18 mouse cellular contexts compared by ENCODE assay signal in the genomic region with DNA sequence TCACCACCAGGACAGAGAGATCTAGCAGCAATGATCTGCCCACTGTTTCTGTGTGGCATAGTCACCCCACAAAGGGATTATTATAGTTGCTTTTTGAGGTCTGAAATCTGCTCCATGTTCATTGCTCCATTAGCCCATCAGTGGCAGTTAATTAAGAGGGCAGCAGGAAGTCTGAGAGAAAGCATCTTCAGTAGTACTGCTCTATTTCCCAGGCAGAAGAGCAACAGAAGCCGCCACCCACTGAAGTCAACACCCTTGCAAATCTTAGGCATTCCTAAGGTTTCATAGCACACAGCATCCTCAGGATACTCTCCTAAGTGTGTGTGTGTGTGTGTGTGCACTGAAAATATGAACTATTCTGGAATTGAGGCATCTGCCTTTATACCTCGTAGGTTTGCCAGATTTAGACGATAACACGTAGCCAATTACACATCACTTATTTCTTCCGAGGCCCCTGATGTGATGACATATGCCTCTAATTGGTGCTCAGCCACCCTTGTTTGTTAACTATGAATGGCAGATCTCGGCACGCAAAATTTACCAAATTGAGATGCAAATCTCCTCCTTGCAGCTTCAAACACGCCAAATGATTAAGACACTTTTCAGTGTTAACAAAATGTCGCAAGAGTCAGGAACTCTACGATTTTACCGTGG.
DNase-seq lines count a peak whose midpoint lies in the region; ATAC-seq and TF ChIP-seq lines count a peak whose summit lies in the region.
"Had no signal": no experiment of that assay in that cellular context is flagged by ENCODE, and none has a peak within 500 bp of the region (broad histone marks: within the 10 kb centered on the region; RNA-seq: fewer than 3 reads in every experiment).

No protein-coding gene starts in this region.

- peak overlapping the region; percentile 33 for H3K4me2 ChIP-seq in midbrain, embryonic 13.5 days (replicated peaks)
- H3K4me2 ChIP-seq in forebrain, postnatal 0 days (ENCODE audit: low read depth) = peak overlapping the region; percentile 47
- H3K4me2 ChIP-seq in neural tube, embryonic 15.5 days = peak overlapping the region; percentile 45
- H3K4me2 ChIP-seq: heart, embryonic 12.5 days; limb, embryonic 12.5 days; liver, embryonic 15.5 days had no signal

- no peak for TF ChIP-seq CTCF in forebrain, postnatal 0 days (IDR thresholded peaks at IDR 0.05; ENCODE audit: low read depth)

- H3K9ac ChIP-seq in midbrain, embryonic 13.5 days (replicated peaks) = no peak overlapping the region
- peak overlapping the region; percentile 41 for H3K9ac ChIP-seq in forebrain, postnatal 0 days
- H3K9ac ChIP-seq in neural tube, embryonic 15.5 days (replicated peaks) = no peak overlapping the region
- H3K9ac ChIP-seq: heart, embryonic 12.5 days; limb, embryonic 12.5 days; liver, embryonic 15.5 days had no signal

- ATAC-seq in midbrain, embryonic 13.5 days = 0 out of 2 replicates have a peak, but pooled peaks have one; percentile 17
- ATAC-seq in forebrain, postnatal 0 days = peak; percentile 66; the same call in 1 of the 2 replicates
- no peak for ATAC-seq in neural tube, embryonic 15.5 days (ENCODE audit: low FRiP score)
- ATAC-seq in erythroblast, adult 5-6 weeks (replicated peaks; ENCODE audit: low FRiP score, poor library complexity, severe bottlenecking) = no peak

- DNase-seq in cerebellum, postnatal 10 days = peak; percentile 22 to 31
- no peak for DNase-seq in cerebellum, postnatal 25 days
- no peak for DNase-seq in midbrain, embryonic 10.5 days (ENCODE audit: low spot score)
- DNase-seq in forebrain, postnatal 0 days = peak; percentile 58
- no peak for DNase-seq in thymus, postnatal 25 days
- DNase-seq: gastrocnemius, postnatal 14 days; heart, postnatal 4 days; kidney, adult 8-10 months; kidney, postnatal 4 days; layer of hippocampus, postnatal 36 days; right cerebral cortex, postnatal 25 days had no signal

- peaks cover 8% of the 10 kb centered on the region for H3K4me1 ChIP-seq in midbrain, embryonic 13.5 days (replicated peaks)
- no peaks in the 10 kb centered on the region for H3K4me1 ChIP-seq in midbrain, embryonic 10.5 days
- peaks cover 6% of the 10 kb centered on the region; the same call in 1 of the 2 replicates for H3K4me1 ChIP-seq in forebrain, postnatal 0 days (ENCODE audit: insufficient read depth)
- H3K4me1 ChIP-seq in neural tube, embryonic 15.5 days = peaks cover 8% of the 10 kb centered on the region
- H3K4me1 ChIP-seq: limb, embryonic 12.5 days; liver, embryonic 15.5 days had no signal

- no peaks in the 10 kb centered on the region for H3K27me3 ChIP-seq in midbrain, embryonic 13.5 days
- H3K27me3 ChIP-seq in midbrain, embryonic 10.5 days (ENCODE audit: low read depth, poor library complexity, severe bottlenecking) = no peaks in the 10 kb centered on the region
- no peaks in the 10 kb centered on the region for H3K27me3 ChIP-seq in forebrain, postnatal 0 days (ENCODE audit: insufficient read depth, low read length)
- H3K27me3 ChIP-seq in neural tube, embryonic 15.5 days (replicated peaks) = no peaks in the 10 kb centered on the region
- H3K27me3 ChIP-seq: CH12.LX; heart, embryonic 12.5 days; limb, embryonic 12.5 days; liver, embryonic 15.5 days had no signal

- no peaks in the 10 kb centered on the region for H3K36me3 ChIP-seq in midbrain, embryonic 13.5 days
- H3K36me3 ChIP-seq in midbrain, embryonic 10.5 days = no peaks in the 10 kb centered on the region
- H3K36me3 ChIP-seq in forebrain, postnatal 0 days (ENCODE audit: insufficient read depth) = no peaks in the 10 kb centered on the region
- H3K36me3 ChIP-seq in neural tube, embryonic 15.5 days = no peaks in the 10 kb centered on the region
- H3K36me3 ChIP-seq: heart, embryonic 12.5 days; limb, embryonic 12.5 days; liver, embryonic 15.5 days had no signal

- H3K27ac ChIP-seq in midbrain, embryonic 13.5 days = no peak overlapping the region
- no peak overlapping the region for H3K27ac ChIP-seq in midbrain, embryonic 10.5 days (replicated peaks)
- H3K27ac ChIP-seq in forebrain, postnatal 0 days (ENCODE audit: low read depth, low read length) = peak overlapping the region; percentile 21; the same call in 1 of the 2 replicates
- 0 out of 2 replicates have a peak overlapping the region, but pooled peaks have one; percentile 4 for H3K27ac ChIP-seq in neural tube, embryonic 15.5 days (replicated peaks)
- H3K27ac ChIP-seq: limb, embryonic 12.5 days; liver, embryonic 15.5 days had no signal

- 47% methylated on average over 11 of the region's 11 CpGs for WGBS in midbrain, embryonic 13.5 days
- WGBS in midbrain, embryonic 10.5 days = 82% methylated on average over 11 of the region's 11 CpGs
- WGBS in forebrain, postnatal 0 days = 14% methylated on average over 11 of the region's 11 CpGs
- 35% methylated on average over 11 of the region's 11 CpGs for WGBS in neural tube, embryonic 15.5 days

- H3K9me3 ChIP-seq in midbrain, embryonic 13.5 days = no peaks in the 10 kb centered on the region
- H3K9me3 ChIP-seq in midbrain, embryonic 10.5 days (replicated peaks) = no peaks in the 10 kb centered on the region
- H3K9me3 ChIP-seq in forebrain, postnatal 0 days (ENCODE audit: low read length) = no peaks in the 10 kb centered on the region
- H3K9me3 ChIP-seq in neural tube, embryonic 15.5 days (replicated peaks) = no peaks in the 10 kb centered on the region
- H3K9me3 ChIP-seq: heart, embryonic 12.5 days; limb, embryonic 12.5 days; liver, embryonic 15.5 days had no signal

- no peak overlapping the region; the same call in 1 of the 2 replicates for H3K4me3 ChIP-seq in midbrain, embryonic 13.5 days (replicated peaks)
- H3K4me3 ChIP-seq in midbrain, embryonic 10.5 days = no peak overlapping the region
- peak overlapping the region; percentile 32 for H3K4me3 ChIP-seq in forebrain, postnatal 0 days (ENCODE audit: low read depth, low read length)
- peak overlapping the region; percentile 18; the same call in 1 of the 2 replicates for H3K4me3 ChIP-seq in neural tube, embryonic 15.5 days (replicated peaks)
- H3K4me3 ChIP-seq: heart, embryonic 12.5 days; limb, embryonic 12.5 days; liver, embryonic 15.5 days had no signal

Comparison
In these comparisons a context has a peak if more than half of its experiments do, and no peak if none do; other contexts are left out.
1. DNase-seq: peak in cerebellum, postnatal 10 days (2 of 2) and forebrain, postnatal 0 days (single experiment); none in cerebellum, postnatal 25 days (0 of 2), midbrain, embryonic 10.5 days (single experiment) and thymus, postnatal 25 days (single experiment).
2. ATAC-seq: peak in midbrain, embryonic 13.5 days (single experiment) and forebrain, postnatal 0 days (single experiment); none in neural tube, embryonic 15.5 days (single experiment) and erythroblast, adult 5-6 weeks (single experiment).
3. H3K27ac ChIP-seq: peak in forebrain, postnatal 0 days (single experiment) and neural tube, embryonic 15.5 days (single experiment); none in midbrain, embryonic 13.5 days (single experiment) and midbrain, embryonic 10.5 days (single experiment).
4. H3K4me3 ChIP-seq: peak in forebrain, postnatal 0 days (single experiment) and neural tube, embryonic 15.5 days (single experiment); none in midbrain, embryonic 13.5 days (single experiment) and midbrain, embryonic 10.5 days (single experiment).
5. Peak in every context shown above with its lines, with median percentiles within 50 percentile points of each other: H3K4me2 ChIP-seq.